Mouse (Mus musculus) left cerebral cortex, postnatal 4 days (tissue): ENCODE measurements at regions not wholly inside any gene's neighbourhood (a gene's known extent, or its start where the extent isn't known, plus 50 kb on each side); places are given as distances from the start of the nearest gene placed in this dataset.

Experiments
- DNase-seq: peaks from one replicate; pipeline ENCODE4 v3.0.0-alpha.2; 2022
- intact Hi-C: fragments of 180-260 bp; cut with DNase I; formaldehyde crosslinking; loops from one replicate; pipeline ENCODE4 v1.15.1; 2025

- DNase-seq = peak; percentile 55
- intact Hi-C loops = loop anchor here (2.0 kb wide), 1 partner anchor 633 kb away; no protein-coding TSS in a partner anchor
These were observed 70.9 kb upstream of the Thy1 start for GRCm38 (mm10) chr9:43972290-43972689.

GRCm38 (mm10) chr9:43975405-43975804 is 67.8 kb upstream of the Thy1 start:
- DNase-seq = no peak
- intact Hi-C loops = no loop called here

DNA sequence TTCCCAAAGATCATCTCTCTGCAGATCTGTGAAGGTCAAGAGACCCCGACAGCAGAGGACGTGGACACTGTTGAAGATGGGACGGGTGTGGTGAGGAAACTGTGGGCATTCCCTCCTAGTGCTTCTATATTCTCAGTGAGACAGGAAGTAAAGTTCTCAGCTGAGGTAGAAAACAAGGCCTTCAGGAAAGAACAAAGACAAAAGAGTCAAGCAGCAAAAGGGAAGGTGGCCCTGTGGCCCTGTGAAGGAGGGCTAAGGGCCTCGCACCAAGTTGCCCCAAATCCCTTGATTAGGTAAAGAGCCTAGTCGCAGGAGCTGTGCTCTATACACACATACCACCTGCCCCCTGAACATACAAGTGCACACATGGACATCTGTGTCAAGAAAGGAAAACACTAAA is 66.8 kb upstream of the Thy1 start:
- DNase-seq = no peak
- intact Hi-C loops = no loop called here

DNA sequence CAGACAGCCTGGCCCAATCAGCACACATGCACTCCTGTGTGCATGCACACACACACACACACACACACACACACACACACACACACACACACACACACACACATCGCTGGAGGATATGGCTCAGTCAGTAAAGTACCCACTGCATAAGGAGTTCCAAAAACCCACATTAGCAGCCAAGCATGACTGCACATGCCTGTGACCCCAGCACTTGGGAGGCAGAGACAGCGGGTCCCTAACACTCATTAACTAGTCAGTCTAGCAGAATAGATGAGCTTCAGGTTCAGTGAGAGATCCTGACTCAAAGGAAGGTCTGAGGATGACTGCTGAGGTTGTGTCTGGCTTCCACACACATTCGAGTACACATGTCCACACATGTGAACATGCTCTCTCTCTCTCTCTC is 65.4 kb upstream of the Thy1 start:
- DNase-seq = no peak
- intact Hi-C loops = no loop called here

- intact Hi-C loops = loop anchor here (10.0 kb wide), 2 partner anchors 123 to 253 kb away; partner anchors contain the start of genes C1qtnf5, Cbl and Mfrp
- DNase-seq = no peak
These were observed 61.8 kb upstream of the Thy1 start for GRCm38 (mm10) chr9:43981376-43981775.

GRCm38 (mm10) chr9:43982359-43982889 is 60.8 kb upstream of the Thy1 start:
- intact Hi-C loops = loop anchor here (10.0 kb wide), 2 partner anchors 122 to 252 kb away; partner anchors contain the start of genes C1qtnf5, Cbl and Mfrp
- no peak for DNase-seq

DNA sequence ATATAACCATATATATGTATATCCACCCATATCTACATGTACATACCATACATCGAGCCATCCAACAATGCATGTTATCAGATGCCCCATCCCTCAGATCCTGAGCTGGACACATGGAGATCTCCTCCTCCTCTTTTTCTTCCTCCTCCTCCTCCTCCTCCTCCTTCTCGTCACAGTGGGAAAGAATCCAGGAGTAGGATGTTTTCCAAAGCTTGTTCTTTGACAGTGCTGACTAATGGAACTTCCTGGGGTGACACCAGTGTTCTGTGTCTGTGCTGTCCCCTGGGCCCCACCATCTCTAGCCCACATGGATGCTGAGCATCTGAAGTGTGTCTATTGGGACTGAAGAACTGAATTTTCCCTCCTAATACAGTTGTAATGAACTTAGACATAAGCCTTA is 60.0 kb upstream of the Thy1 start:
- intact Hi-C loops = loop anchor here (10.0 kb wide), 2 partner anchors 122 to 252 kb away; partner anchors contain the start of genes C1qtnf5, Cbl and Mfrp
- DNase-seq = no peak

DNA sequence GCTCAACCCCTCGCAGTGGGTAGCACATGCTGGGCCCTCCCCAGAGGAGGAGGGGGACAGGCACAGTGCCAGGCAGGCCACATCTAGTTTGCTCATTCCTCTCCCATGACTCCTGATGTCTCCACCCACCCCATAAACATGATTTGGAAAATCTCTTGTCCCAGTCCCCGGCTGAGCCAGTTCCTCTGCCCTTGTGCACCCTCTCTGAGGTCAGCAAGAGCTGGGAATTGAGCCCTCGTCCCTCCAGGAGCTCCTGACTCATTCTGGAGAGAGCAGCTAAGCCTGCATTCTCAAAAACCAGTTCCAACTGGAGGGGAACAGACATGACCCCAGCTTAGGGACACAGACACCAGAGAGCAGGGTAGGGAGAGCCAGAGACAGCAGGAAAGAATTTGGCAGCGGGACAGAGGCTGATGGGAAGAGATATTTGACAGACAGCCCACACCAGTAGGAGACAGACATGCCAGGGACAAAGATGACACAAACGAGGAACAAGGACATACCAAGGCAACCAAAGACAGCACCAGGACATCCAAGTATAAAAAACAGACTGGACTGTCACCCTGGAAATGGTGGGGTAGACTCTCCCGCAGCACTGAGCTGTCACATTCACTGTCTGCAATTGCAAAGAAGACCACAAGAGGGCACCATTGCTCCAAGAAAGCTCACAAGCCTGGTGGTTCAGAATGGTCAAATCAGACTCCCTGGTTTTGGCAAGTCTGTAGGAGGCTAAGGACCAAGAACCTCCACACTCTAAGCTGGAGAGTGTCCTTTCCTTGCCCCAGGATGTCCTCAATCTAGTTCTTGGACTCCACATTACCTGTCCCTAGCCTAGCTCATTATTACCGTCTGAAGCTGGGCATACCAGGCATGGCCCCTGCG is 58.8 kb upstream of the Thy1 start:
- intact Hi-C loops = loop anchor here (5.0 to 10.0 kb wide), 3 partner anchors 58 to 250 kb away; partner anchors contain the start of genes C1qtnf5, Cbl, Mfrp and Thy1
- DNase-seq = peak; percentile 86

GRCm38 (mm10) chr9:43987957-43988356 is 55.2 kb upstream of the Thy1 start:
- intact Hi-C loops = loop anchor here (5.0 to 10.0 kb wide), 3 partner anchors 54 to 247 kb away; partner anchors contain the start of genes C1qtnf5, Cbl, Mfrp and Thy1
- DNase-seq = no peak

GRCm38 (mm10) chr9:43988981-43989860 is 54.0 kb upstream of the Thy1 start:
- intact Hi-C loops = loop anchor here (5.0 to 10.0 kb wide), 3 partner anchors 53 to 246 kb away; partner anchors contain the start of genes C1qtnf5, Cbl, Mfrp and Thy1
- DNase-seq = no peak

GRCm38 (mm10) chr9:43990124-43990523 is 53.1 kb upstream of the Thy1 start:
- DNase-seq = no peak
- intact Hi-C loops = no loop called here

DNA sequence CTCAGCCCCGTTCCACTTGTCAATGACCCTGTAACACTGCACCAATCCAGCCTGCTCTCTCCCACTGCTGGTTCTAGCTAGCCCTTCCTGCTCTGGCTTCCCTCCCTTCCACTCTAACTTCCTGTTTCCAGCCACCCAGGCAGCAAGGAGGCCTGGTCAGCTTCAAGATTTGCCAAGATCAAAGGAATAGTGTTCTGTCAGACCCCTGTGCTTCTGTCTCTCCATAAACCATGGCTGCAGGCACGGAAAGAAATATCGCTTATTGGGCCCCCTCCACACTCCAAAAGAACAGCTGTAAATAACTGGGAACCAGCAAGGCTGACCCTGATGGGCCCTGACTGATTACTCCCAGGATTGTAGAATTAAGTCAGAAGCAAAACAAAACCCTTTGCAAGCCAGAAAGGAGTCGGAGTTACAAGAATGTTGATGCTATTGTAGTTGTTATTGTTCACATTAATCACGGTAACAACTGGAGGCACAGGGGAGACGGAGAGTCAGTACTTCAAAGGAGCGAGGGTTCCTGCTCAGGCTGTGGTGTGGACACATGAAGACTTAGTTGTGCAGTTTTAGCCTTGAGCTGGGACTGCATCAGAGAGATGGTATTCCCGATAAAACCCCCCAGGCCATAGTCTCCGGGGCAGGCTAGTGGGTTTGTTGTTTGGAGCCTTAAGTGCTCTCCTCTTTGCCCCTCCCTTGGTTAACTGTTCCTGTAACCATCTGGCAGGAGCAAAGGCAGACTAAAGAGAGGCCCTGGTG is 49.8 kb upstream of the Thy1 start:
- no peak for DNase-seq
- intact Hi-C loops = no loop called here
